Mouse (Mus musculus) retina, postnatal 1 day (tissue): Measurements from ENCODE around the gene Cacna1c.
"Not testable (repeated sequence)": the region's sequence is repeated elsewhere in the genome, so short reads cannot be mapped to it uniquely, and the experiment has no call there.

Experiments used
- DNase-seq: peaks from one replicate; pipeline ENCODE4 v3.0.0-alpha.2; 2012

Gene Cacna1c

GRCm38 (mm10) chr6:118641671-118642325 lies 554.4 kb downstream of the Cacna1c start:
- DNase-seq, result no peak

GRCm38 (mm10) chr6:118639816-118640215 lies 556.4 kb downstream of the Cacna1c start:
- no peak for DNase-seq

GRCm38 (mm10) chr6:118638911-118639310 lies 557.3 kb downstream of the Cacna1c start:
- DNase-seq, result no peak

GRCm38 (mm10) chr6:118632491-118632890 lies 563.7 kb downstream of the Cacna1c start:
- no peak for DNase-seq

GRCm38 (mm10) chr6:118630006-118630405 lies 566.2 kb downstream of the Cacna1c start:
- no peak for DNase-seq

- peak; percentile 45 for DNase-seq
Measured at GRCm38 (mm10) chr6:118626246-118626645, 570.0 kb downstream of the Cacna1c start.

- no peak for DNase-seq
Measured at GRCm38 (mm10) chr6:118623609-118624008, 572.6 kb downstream of the Cacna1c start.

- no peak for DNase-seq
Measured at GRCm38 (mm10) chr6:118621866-118622265, 574.4 kb downstream of the Cacna1c start.

- no peak for DNase-seq
Measured at GRCm38 (mm10) chr6:118621406-118621805, 574.8 kb downstream of the Cacna1c start.

GRCm38 (mm10) chr6:118608906-118609305 lies 587.3 kb downstream of the Cacna1c start:
- DNase-seq, result no peak

- no peak for DNase-seq
Measured at GRCm38 (mm10) chr6:118605974-118606373, 590.2 kb downstream of the Cacna1c start.

GRCm38 (mm10) chr6:118603825-118604224 lies 592.4 kb downstream of the Cacna1c start:
- DNase-seq, result no peak

- DNase-seq, result peak; percentile 22
Measured at GRCm38 (mm10) chr6:118595681-118596055, 600.5 kb downstream of the Cacna1c start.

GRCm38 (mm10) chr6:118594833-118595680 lies 601.2 kb downstream of the Cacna1c start:
- DNase-seq, result peak; percentile 43

- DNase-seq, result no peak
Measured at GRCm38 (mm10) chr6:118594070-118594469, 602.1 kb downstream of the Cacna1c start.

- peak; percentile 67 for DNase-seq
Measured at GRCm38 (mm10) chr6:118593377-118594061, 602.7 kb downstream of the Cacna1c start.

GRCm38 (mm10) chr6:118592662-118593376 lies 603.4 kb downstream of the Cacna1c start:
- peak; percentile 10 for DNase-seq

- not testable (repeated sequence) for DNase-seq
Measured at GRCm38 (mm10) chr6:118578741-118579140, 617.5 kb downstream of the Cacna1c start.

GRCm38 (mm10) chr6:118574351-118574750 lies 621.9 kb downstream of the Cacna1c start:
- DNase-seq, result no peak

GRCm38 (mm10) chr6:118567816-118568215 lies 628.4 kb downstream of the Cacna1c start:
- no peak for DNase-seq

GRCm38 (mm10) chr6:118561745-118562609 lies 634.2 kb downstream of the Cacna1c start, which contains the start of gene Ankrd26:
Gene Ankrd26 (minus strand): TSS chr6:118562226.
- DNase-seq, result peak; percentile 95

GRCm38 (mm10) chr6:118561225-118561624 lies 635.0 kb downstream of the Cacna1c start:
- DNase-seq, result no peak
